Mouse (Mus musculus): ENCODE measurements around the gene Rundc3b.
A peak's percentile ranks its signal among the peaks of the same experiment; 100 is the strongest.

The Rundc3b gene

GRCm38 (mm10) chr5:8622596-8623231 lies at the start of gene Rundc3b:
Gene Rundc3b (minus strand): TSS chr5:8622952.
- DNase-seq: peak; percentile 95

DNA sequence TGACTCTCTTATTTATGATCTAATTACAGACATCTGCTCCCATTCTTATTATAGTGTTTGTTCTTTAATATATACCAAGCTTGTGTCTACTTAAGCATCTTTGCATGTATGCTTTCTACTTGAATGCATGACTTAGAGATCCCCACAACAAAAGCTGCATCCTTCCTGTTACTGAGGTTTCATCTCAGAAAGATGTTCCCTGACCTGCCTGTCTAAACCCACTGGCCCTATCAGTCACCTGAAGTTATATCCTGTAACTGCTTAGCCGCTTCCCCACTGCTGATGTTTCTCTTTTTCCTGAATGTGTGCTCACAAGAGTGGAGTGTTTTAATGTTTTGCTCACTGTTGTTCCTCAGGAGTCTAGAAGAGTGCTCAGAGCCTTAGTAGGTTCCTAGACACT lies 46.9 kb upstream of the Rundc3b start:
- DNase-seq: no peak

DNA sequence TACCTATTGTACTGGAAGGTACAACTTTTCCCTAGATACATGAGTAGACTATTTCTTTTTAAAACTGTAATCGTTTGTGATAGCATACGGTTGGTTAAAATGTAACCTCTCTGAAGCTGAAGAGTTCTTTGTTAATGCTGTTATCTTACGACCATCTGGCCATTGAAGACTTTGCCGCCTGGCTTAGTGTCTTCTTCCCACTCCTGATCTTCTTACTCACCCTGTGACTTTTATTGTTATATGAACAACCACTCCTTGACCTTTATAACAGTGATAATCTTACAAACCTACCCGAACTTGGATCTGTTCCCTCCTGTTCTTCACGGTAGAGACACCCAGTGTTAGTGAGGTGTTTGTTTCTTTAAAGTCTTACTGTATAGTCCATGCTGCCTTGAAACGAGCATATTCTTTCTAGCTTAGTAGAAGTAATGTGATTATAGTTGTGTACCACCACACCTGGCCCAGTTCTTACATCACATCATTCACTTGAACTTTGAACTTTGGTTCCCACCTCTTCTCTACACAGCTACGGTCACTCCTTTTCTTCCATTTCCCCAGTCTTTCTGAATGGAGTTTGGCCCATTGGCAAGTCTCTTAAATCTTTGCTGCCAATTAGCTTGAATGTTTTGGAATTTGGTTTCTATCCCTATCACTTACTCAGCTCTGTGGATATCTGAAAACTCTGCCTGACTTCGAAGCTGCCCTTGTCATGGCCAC lies 45.2 kb upstream of the Rundc3b start:
- no peak for DNase-seq

GRCm38 (mm10) chr5:8664678-8665077 lies 41.9 kb upstream of the Rundc3b start:
- DNase-seq: no peak

DNA sequence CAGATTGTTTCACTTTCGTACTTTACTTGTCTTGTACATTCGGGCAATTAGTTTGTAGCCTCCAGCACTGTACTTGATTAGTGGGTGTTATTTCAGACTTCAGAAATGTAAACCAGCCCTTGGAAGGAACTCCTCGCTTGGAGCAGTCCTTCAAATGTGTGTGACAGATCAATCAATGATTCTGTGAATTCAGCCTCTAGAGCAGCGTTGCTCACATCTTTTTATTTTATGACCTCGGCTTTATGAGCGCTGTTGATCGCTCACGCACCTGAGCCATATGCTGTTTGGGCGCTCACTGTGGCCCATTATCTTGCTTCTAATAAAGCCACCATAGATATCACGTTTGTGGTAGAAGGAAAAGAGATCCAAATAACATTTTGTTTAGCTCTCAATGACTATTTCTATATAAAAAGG lies 38.0 kb upstream of the Rundc3b start:
- no peak for DNase-seq

DNA sequence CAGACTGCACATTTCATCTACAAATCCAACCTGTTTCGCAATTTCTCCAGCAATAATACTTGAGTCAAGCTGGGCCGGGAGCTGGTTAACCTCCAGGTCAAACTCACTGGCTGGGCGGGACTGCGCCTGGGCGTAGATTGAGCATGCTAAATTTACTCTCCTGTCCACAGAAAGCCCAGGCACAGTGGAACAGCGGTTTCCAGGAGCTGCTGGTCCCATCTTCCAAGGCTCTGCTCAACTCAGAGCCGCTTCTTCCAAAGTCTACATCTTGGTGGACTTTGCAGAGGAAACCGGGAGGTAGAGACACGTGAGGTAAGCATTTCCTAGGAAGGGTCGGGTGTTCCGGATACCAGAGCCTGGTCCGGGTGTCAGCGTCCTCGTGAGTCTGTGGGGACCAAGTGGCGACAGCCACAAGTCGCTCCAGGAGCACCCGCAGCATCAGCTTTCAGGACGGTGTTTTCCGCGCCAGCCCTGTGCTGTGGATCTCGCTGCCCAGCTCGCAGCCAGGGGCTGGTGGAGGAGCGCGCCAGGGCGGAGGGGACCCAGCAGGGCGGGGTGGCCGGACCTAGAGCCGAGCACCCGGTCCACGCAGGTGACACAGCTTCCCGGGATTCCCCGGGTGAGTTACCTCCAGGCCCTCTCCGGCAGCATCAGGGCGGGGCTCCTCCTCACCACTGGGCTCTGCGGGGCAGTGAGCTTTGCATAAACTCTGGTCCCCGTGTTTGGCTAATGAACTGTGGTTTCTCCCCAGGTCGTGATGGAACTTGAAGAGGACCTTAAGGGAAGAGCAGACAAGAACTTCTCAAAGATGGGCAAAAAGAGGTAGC lies 37.4 kb upstream of the Rundc3b start, which contains the start of gene Abcb1a:
TSS of gene Abcb1a (plus strand) at position 167 of the 827 bp plus-strand sequence.
- no peak for DNase-seq

DNA sequence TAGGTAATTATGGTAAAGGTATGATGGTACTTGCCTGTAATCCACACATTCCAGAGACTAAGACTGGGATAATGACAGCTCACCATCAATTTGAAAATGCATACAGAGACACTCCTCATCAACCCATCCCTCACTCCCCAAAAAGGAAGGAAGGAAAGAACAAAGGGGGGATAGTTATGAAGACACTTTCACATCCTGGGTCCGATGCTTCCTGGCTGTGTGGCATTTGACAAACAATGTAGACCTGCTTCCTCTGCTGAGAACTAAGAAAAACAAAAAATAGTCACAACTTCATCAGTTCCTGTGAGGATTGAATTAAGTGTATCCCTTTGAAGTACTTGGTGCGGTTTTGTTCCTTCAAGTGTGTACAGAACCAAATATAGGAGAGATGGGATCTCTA lies 29.3 kb upstream of the Rundc3b start:
- no peak for DNase-seq

DNA sequence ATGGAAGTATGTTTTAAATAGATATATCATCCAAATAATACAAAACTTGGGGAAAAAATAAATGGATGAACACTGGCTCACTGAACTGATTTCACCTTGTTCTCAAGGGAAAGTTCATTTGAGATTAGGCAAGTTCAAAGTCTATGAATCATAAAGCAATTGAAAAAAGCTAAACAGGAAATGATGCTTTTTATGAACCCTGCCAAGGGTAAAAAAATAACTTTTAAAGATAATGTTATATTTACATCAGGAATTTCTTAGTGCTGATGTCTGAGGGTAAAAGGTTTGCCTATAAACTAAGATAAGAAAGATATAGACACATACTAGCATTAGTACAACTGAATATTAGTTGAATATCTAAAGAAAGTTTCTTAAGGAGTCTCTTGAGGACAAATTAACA lies 26.0 kb upstream of the Rundc3b start:
- no peak for DNase-seq

GRCm38 (mm10) chr5:8648300-8648699 lies 25.5 kb upstream of the Rundc3b start:
- DNase-seq: no peak

DNA sequence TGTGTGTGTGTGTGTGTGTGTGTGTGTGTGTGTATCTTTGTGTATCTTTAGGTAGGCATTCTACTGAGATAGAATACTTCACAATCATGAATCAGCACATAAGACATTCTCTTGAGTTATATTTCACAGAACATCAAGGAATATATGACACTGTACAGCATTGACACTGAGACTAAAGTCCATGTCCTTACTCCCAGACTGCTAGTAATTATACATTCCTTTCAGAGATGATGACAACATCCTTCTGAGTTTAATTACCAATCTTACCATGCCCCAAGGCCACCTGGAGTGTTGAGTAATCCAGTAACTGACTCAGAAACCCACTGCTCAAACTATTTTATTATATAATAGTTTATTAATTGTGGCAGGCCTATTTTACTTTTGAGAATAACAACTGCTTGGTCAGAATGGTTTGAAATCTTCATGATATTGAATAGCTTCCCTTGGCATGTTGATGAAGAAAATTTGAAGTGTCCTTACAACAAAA lies 11.8 kb upstream of the Rundc3b start:
- DNase-seq: no peak

- DNase-seq: no peak
Observed at GRCm38 (mm10) chr5:8632901-8633300, 10.1 kb upstream of the Rundc3b start.

GRCm38 (mm10) chr5:8622071-8622595 lies 619 bp downstream of the Rundc3b start:
- peak; percentile 53 for DNase-seq

GRCm38 (mm10) chr5:8571118-8571517 lies 51.6 kb downstream of the Rundc3b start:
- DNase-seq: no peak

DNA sequence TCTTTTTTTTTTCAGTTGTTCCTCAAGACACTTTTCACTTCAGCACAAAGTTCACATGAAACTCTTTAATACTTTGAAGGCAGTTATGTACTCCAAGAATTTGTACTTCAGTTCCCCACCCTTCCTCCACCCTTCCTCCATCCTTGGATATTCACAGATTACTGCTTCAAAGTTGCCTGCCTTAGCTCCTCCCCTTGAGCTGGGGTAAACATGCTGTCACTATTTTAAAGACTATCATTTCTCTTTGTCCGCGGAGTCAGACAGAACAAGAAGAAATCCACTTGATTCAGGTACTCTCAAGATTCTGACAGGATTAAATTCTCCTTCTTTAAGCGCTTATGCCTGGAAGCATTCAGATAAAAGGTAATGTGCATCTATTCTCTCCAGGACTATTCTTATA lies 55.9 kb downstream of the Rundc3b start:
- DNase-seq: no peak

- no peak for DNase-seq
Observed at GRCm38 (mm10) chr5:8544512-8544911, 78.2 kb downstream of the Rundc3b start.

GRCm38 (mm10) chr5:8542631-8543207 lies 80.0 kb downstream of the Rundc3b start:
- DNase-seq: no peak

DNA sequence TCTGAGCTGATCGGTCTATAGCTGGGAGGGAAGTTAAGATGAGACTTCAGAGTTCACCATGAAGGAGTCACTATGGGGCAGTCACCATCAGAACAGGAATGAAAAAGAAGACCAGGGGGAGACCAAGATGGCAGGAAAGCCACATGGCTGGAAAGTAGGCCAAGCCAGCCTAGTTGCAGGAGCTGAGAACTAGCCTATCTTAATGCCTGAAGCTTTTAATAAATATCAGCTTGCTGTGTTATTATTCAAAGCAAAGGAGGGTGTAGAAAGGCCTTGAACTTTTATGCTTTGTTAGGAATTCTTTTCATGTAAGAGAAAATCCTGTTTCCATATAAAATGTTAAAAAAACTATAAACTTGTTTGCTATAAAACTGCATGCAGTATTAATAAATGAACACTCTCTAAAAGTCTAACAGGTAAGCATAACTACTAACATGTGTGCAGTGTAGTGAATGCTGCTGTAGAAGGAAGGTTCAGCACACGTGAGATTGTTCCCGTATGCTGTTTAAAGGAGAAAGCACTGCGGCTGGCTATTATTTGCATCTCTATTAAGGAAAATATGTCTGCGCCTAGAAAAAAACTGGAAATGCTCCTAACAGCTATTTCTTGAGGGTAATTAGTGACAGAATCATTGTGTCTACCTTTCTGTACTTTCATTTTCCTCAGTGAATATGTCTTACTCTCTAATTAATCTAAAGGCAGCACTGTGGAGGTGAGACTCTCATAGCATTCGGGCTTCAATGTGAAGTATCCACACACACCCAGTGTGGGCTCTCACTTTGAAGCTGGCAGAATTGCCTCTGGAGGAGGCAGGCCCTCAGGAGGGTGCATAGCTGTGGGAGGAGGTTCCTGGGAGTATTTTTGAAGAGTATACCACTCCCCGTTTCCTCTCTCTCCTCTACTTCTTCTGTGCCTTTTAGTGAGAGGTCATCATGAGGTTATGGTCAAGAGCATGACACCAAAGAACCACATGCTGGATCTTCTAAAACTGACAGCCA lies 81.3 kb downstream of the Rundc3b start:
- DNase-seq: no peak

- no peak for DNase-seq
Observed at GRCm38 (mm10) chr5:8519006-8519405, 103.7 kb downstream of the Rundc3b start.

DNA sequence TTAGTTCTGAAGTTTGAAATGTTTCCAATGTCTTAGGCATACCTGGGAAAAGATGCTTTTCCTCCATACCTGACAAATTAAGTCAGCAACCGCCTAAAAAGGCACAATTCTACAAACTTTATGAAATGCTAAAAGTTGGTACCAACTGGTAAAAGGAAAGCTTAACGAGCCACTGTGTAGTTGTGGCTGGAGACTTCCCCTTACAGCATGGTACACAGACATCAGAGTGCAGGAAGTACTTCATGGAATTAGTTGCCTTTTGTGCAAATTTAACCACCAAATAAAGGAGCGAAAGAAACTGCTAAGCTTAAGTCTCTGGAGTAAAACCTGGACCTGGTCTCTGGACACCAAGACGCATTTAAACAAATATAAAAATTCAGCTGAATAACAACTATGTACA lies 131.0 kb downstream of the Rundc3b start:
- DNase-seq: no peak

DNA sequence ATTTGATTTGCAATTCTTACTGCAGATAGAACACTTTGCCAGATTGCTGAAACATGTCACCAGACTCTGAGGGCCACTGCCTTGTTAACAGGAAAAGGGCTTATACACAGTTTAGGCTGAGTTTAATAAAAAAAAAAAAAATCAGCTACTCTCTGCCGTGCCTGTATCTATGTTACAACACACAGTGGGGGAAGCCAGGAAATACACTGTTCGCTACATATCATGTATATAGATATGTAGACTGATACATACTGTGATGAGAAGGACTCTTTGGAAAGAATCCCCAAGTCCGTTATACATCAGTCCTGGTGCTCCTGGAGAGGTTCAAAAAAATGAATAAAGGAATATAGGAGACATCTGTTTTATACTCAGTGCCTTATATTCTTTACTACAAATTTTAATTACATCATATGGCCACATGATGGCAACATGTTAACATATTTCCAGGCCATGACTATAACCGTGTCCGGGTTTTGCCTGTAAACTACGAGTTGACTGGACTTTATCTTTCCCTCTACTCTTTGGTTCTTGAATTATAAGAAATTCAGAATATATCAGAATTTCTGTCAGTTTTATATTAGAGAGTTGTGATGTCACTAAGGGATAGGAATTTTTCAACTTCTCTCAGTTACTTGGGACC lies 133.2 kb downstream of the Rundc3b start:
- DNase-seq: no peak

DNA sequence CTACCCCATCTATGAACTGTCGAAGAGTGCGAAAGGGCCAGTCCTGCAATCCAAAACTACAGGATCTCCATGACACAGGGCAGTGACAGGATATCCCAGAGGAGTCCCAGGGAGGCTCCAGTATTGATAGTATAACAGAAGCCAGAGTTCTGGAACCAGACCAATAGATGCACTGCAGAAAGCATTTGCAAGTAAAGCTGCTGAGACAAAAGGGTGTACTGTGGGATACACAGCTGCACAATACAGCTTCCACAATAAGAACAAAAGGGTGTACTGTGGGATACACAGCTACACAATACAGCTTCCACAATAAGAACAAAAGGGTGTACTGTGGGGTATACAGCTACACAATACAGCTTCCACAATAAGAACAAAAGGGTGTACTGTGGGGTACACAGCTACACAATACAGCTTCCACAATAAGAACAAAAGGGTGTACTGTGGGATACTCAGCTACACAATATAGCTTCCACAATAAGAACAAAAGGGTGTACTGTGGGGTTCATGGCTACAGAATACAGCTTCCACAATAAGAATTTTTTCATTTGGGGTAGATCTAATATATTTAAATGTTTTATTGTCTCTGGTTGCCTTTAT lies 134.0 kb downstream of the Rundc3b start:
- no peak for DNase-seq
